Mouse (Mus musculus) mouse trophoblast stem cell (cell line): ENCODE data around the gene Myh13.

Experiments
- in situ Hi-C, 2 experiments: fragments of 300-500 bp; cut with MseI, MboI; formaldehyde crosslinking; loops; 2 replicates in 1 of 2; 3 replicates in 1 of 2; pipeline ENCODE4 v1.15.1; 2025

Gene Myh13

DNA sequence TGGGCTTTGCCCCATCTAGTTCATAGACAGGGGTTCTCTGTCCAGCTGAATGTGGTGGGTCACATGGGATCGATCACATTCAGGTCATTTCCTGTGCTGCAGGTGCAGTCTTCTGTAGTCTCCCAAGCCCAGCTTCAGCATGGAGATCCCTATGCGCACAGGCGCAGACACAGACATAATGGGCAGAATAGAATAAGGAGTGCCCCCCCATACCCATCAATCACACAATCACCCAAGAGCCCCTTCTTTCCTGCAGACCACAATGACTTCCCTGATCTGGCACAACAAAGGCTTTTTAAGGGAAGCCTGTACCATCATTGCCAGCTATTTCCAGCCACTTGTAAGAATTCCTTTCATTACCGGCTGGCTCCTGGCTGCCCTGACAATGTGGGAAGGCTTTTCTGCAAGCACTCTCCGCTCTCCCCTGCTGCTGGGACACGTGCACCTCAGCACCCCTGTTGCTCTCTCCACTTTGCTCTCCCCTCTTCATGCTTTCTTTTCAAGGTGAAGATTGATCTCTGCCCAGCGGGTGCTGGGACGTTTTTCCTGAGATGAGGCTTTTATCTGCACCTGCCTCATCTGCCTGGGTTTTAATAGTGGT lies 65.5 kb downstream of the Myh13 start:
- in situ Hi-C loops, result no loop called here

DNA sequence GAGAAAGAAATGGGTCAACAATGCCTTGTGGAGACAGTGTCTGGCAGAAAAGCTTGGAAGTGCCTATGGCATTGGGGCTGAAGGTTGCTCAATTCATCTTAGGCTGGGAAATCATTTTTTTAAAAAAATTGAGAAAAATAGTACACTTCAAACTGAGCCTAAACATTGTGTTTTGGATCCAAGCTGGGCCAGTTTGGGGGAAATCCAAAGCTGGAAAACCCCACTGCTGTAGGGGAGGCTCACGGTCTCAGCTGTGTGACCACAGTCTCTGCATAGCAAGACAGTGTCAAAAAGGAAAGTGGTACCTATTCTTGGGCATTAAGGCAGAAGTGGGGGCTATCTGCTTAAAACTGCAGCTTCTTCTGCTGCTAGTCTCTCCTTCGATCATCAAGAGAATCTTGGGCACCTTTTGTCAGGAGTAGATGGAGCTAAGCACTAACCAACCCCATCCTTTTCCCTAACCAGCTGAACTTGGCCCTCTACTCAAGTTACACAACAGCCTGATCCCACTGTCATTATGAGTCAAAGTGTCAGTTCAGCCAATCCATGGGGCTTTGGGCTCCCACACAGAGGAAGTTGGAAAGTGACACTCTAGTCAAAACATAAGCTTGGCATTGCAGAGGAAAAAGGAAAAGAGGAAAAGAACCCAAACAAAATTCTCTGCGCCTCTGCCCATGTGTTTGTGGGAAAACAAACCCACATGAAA lies 69.4 kb downstream of the Myh13 start:
- in situ Hi-C loops, result no loop called here

DNA sequence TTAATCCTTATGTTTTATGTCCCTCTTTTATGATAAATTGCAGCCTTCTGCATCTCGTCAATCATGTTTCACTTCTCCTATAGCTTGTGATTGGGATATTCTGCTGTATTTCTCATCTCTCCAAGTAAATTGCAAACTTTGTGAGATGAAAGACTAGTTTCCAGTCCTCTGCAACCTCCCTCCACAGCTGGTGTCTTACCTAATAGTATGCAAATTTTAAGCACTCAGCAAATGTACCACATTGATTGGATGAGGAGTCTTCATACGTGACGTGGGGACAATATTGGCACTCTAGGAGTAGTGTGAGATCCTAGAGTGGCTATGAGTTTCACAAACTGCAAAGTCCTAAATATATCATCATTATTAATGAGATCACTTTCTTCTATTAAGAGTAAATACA lies 70.9 kb downstream of the Myh13 start:
- in situ Hi-C loops, result no loop called here

DNA sequence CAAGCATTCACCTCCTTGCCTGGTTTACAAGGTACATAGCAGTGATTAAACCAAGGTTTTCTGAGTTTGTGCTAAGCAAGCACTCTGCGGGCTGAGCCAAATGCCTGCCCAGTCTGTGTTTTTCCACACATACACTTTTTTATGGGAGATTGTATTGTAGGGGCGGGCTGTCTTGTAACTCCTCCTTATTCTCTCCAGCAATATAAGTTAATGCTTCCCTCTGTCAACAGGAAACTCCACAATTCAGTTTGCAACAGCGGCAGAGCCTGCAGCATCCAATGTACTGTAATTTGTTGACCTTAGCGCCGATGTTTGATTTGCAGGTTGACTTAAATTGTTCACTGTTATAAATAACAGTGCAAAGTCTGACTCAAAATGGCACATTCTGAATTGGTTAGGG lies 79.5 kb downstream of the Myh13 start:
- in situ Hi-C loops, result no loop called here

DNA sequence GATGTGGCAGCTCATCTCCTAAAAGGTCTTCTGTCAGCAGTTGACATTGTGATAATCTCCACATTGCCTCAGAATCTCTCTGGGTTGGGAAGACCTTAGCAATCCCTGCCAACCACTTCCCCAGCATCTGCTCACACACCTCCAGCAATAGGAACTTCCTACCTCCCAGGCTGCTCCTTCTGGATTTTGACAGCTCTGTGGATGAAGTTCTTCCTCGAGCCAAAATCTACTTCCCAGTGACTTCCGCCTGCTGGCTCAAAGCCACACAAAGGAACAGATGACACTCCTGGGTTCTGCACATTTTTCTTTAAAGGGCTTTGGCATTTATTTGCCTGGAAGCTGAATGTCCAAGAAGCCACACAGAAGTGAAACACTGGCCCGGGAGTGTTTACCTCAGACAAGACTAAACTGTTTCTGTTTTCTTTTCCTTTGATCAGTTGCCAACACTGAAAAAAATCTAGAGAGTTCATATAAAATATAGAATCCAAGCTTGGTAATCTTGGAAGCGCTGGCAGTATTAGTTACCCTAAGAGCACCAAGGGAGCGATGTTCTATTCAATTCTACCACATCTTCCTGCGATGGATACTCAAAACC lies 93.0 kb downstream of the Myh13 start:
- in situ Hi-C loops, result no loop called here
